Mouse (Mus musculus): ENCODE results near the gene Gm45716.

GRCm38 (mm10) chr11:90294622-90295021 lies 107.1 kb downstream of the Gm45716 start:
- TF ChIP-seq HCFC1 (IDR thresholded peaks at IDR 0.05; ENCODE audit: borderline replicate concordance, insufficient read depth, low read length) (no peak), MAFK (IDR thresholded peaks at IDR 0.05; ENCODE audit: insufficient read depth, low read depth, low read length) (no peak), ZNF384 (IDR thresholded peaks at IDR 0.05; ENCODE audit: low read depth, low read length) (no peak), ZC3H11A (IDR thresholded peaks at IDR 0.05; ENCODE audit: borderline replicate concordance, low read depth, low read length) (no peak)
